Mouse (Mus musculus): Measurements from ENCODE around the gene Inf2. TPM values are rescaled to one million over a fixed set of nuclear protein-coding genes. Genes with fewer than 3 reads are reported as not detected.

The Inf2 gene
- polyA plus RNA-seq, 1 experiment, result 569 TPM

GRCm38 (mm10) chr12:112592985-112593734, 4.6 kb downstream of the Inf2 start:
- TF ChIP-seq FLI1 (IDR thresholded peaks at IDR 0.05; ENCODE audit: low read length), result no peak
- no peak for TF ChIP-seq GATA1 (IDR thresholded peaks at IDR 0.05; ENCODE audit: borderline replicate concordance, low read length)
- no peaks in the 10 kb centered on the region for H3K9me3 ChIP-seq
- peaks cover 89% of the 10 kb centered on the region for H3K36me3 ChIP-seq (replicated peaks; ENCODE audit: low read length)
- no peaks in the 10 kb centered on the region for H3K27me3 ChIP-seq (replicated peaks)
- peak overlapping the region; percentile 94 for H3K4me3 ChIP-seq (replicated peaks)
- peaks cover 89% of the 10 kb centered on the region for H3K4me1 ChIP-seq

- peaks cover 96% of the 10 kb centered on the region for H3K36me3 ChIP-seq (replicated peaks; ENCODE audit: low read length)
- peak overlapping the region; percentile 94 for H3K4me3 ChIP-seq (replicated peaks)
Observed at GRCm38 (mm10) chr12:112593951-112594915, 5.6 kb downstream of the Inf2 start.

GRCm38 (mm10) chr12:112594989-112595388, 6.4 kb downstream of the Inf2 start:
- Histone ChIP-seq H3K4me3 (replicated peaks) (peak overlapping the region; percentile 94), H3K27me3 (replicated peaks) (no peaks in the 10 kb centered on the region), H3K9me3 (no peaks in the 10 kb centered on the region), H3K36me3 (replicated peaks; ENCODE audit: low read length) (peaks cover 94% of the 10 kb centered on the region), H3K4me1 (peaks cover 100% of the 10 kb centered on the region)
- no peak for TF ChIP-seq GATA1 (IDR thresholded peaks at IDR 0.05; ENCODE audit: borderline replicate concordance, low read length)
- no peak for TF ChIP-seq FLI1 (IDR thresholded peaks at IDR 0.05; ENCODE audit: low read length)

More at GRCm38 (mm10) chr12:112593951-112594915, 5.6 kb downstream of the Inf2 start:
- no peaks in the 10 kb centered on the region for H3K9me3 ChIP-seq
- H3K4me1 ChIP-seq, result peaks cover 97% of the 10 kb centered on the region
- no peak for TF ChIP-seq GATA1 (IDR thresholded peaks at IDR 0.05; ENCODE audit: borderline replicate concordance, low read length)
- TF ChIP-seq FLI1 (IDR thresholded peaks at IDR 0.05; ENCODE audit: low read length), result peak; percentile 21; the same call in 1 of the 2 replicates
- no peaks in the 10 kb centered on the region for H3K27me3 ChIP-seq (replicated peaks)

- H3K4me1 ChIP-seq, result peaks cover 100% of the 10 kb centered on the region
- no peaks in the 10 kb centered on the region for H3K9me3 ChIP-seq
- H3K27me3 ChIP-seq (replicated peaks), result no peaks in the 10 kb centered on the region
- peaks cover 94% of the 10 kb centered on the region for H3K36me3 ChIP-seq (replicated peaks; ENCODE audit: low read length)
- peak overlapping the region; percentile 94 for H3K4me3 ChIP-seq (replicated peaks)
- TF ChIP-seq GATA1 (IDR thresholded peaks at IDR 0.05; ENCODE audit: borderline replicate concordance, low read length), result no peak
- TF ChIP-seq FLI1 (IDR thresholded peaks at IDR 0.05; ENCODE audit: low read length), result no peak
Observed at GRCm38 (mm10) chr12:112595626-112596025, 7.0 kb downstream of the Inf2 start.

- H3K9me3 ChIP-seq, result no peaks in the 10 kb centered on the region
- H3K4me3 ChIP-seq (replicated peaks), result peak overlapping the region; percentile 94
- peaks cover 100% of the 10 kb centered on the region for H3K4me1 ChIP-seq
- H3K27me3 ChIP-seq (replicated peaks), result no peaks in the 10 kb centered on the region
- no peak for TF ChIP-seq FLI1 (IDR thresholded peaks at IDR 0.05; ENCODE audit: low read length)
- no peak for TF ChIP-seq GATA1 (IDR thresholded peaks at IDR 0.05; ENCODE audit: borderline replicate concordance, low read length)
- peaks cover 94% of the 10 kb centered on the region for H3K36me3 ChIP-seq (replicated peaks; ENCODE audit: low read length)
Observed at GRCm38 (mm10) chr12:112596454-112596853, 7.9 kb downstream of the Inf2 start.

- Histone ChIP-seq H3K9me3 (no peaks in the 10 kb centered on the region), H3K4me1 (peaks cover 100% of the 10 kb centered on the region), H3K36me3 (replicated peaks; ENCODE audit: low read length) (peaks cover 94% of the 10 kb centered on the region), H3K4me3 (replicated peaks) (peak overlapping the region; percentile 84), H3K27me3 (replicated peaks) (no peaks in the 10 kb centered on the region)
- no peak for TF ChIP-seq GATA1 (IDR thresholded peaks at IDR 0.05; ENCODE audit: borderline replicate concordance, low read length)
- no peak for TF ChIP-seq FLI1 (IDR thresholded peaks at IDR 0.05; ENCODE audit: low read length)
Observed at GRCm38 (mm10) chr12:112596891-112597500, 8.4 kb downstream of the Inf2 start.

GRCm38 (mm10) chr12:112597618-112598017, 9.0 kb downstream of the Inf2 start:
- peaks cover 94% of the 10 kb centered on the region for H3K36me3 ChIP-seq (replicated peaks; ENCODE audit: low read length)
- H3K4me1 ChIP-seq, result peaks cover 100% of the 10 kb centered on the region
- H3K27me3 ChIP-seq (replicated peaks), result no peaks in the 10 kb centered on the region

GRCm38 (mm10) chr12:112599198-112599597, 10.6 kb downstream of the Inf2 start:
- Histone ChIP-seq H3K4me1 (peaks cover 100% of the 10 kb centered on the region), H3K36me3 (replicated peaks; ENCODE audit: low read length) (peaks cover 94% of the 10 kb centered on the region), H3K4me3 (replicated peaks) (peak overlapping the region; percentile 84), H3K9me3 (no peaks in the 10 kb centered on the region), H3K27me3 (replicated peaks) (no peaks in the 10 kb centered on the region)
- peak; percentile 99 for TF ChIP-seq GATA1 (IDR thresholded peaks at IDR 0.05; ENCODE audit: borderline replicate concordance, low read length)
- peak; percentile 73; the same call in 1 of the 2 replicates for TF ChIP-seq FLI1 (IDR thresholded peaks at IDR 0.05; ENCODE audit: low read length)

More at GRCm38 (mm10) chr12:112597618-112598017, 9.0 kb downstream of the Inf2 start:
- TF ChIP-seq FLI1 (IDR thresholded peaks at IDR 0.05; ENCODE audit: low read length) (no peak), GATA1 (IDR thresholded peaks at IDR 0.05; ENCODE audit: borderline replicate concordance, low read length) (no peak)
- Histone ChIP-seq H3K4me3 (replicated peaks) (peak overlapping the region; percentile 84), H3K9me3 (no peaks in the 10 kb centered on the region)

GRCm38 (mm10) chr12:112599942-112600611, 11.5 kb downstream of the Inf2 start:
- TF ChIP-seq FLI1 (IDR thresholded peaks at IDR 0.05; ENCODE audit: low read length) (no peak), GATA1 (IDR thresholded peaks at IDR 0.05; ENCODE audit: borderline replicate concordance, low read length) (no peak)
- Histone ChIP-seq H3K4me3 (replicated peaks) (peak overlapping the region; percentile 85), H3K4me1 (peaks cover 99% of the 10 kb centered on the region), H3K27me3 (replicated peaks) (no peaks in the 10 kb centered on the region), H3K9me3 (no peaks in the 10 kb centered on the region), H3K36me3 (replicated peaks; ENCODE audit: low read length) (peaks cover 92% of the 10 kb centered on the region)

All from megakaryocyte, embryonic 14.5 days (primary cell).